Mouse (Mus musculus) brain, embryonic 14.5 days (tissue): ENCODE data around the gene Rem2.

ENCODE experiments used
- CTCF ChIP-seq: fragments of 200-500 bp; IDR thresholded peaks from 2 replicates; pipeline ENCODE4 v1.5.1; 2012; ENCODE audit warnings: inconsistent platforms, mild to moderate bottlenecking, moderate library complexity, borderline replicate concordance; ENCODE audit not compliant: insufficient read depth, insufficient read length; ENCODE audit errors: extremely low read depth
- POLR2A ChIP-seq: fragments of 200-500 bp; IDR thresholded peaks from 2 replicates; pipeline ENCODE4 v1.6.1; 2012; ENCODE audit warnings: mild to moderate bottlenecking, inconsistent platforms, borderline replicate concordance; ENCODE audit not compliant: poor library complexity, insufficient read depth, insufficient read length, severe bottlenecking; ENCODE audit errors: extremely low read depth

DNA sequence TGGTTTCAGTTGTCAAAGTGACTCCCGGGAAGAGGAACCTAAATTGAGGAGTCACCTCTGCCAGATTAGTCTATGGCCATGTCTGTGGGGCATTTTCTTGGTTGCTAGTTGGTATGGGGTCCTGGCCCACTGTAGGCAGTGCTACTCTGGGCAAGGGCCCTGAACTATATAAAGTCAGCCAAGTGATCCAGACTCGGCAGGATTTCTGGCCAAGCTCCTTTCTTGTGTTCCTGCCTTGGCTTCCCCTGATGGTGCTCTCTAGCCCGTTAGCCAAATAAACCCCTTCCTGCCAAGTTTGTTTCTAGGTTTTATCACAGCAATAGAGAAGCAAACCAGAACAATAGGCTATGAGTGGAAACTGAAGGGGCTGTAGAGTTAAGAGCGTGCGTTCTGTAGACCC is 1.2 kb upstream of the Rem2 start:
- no peak for TF ChIP-seq POLR2A
- no peak for TF ChIP-seq CTCF
